11 mouse cellular contexts compared by ENCODE assay signal in genomic region chr16:8864223-8864631, GRCm38 (mm10). TPM values are rescaled to one million over a fixed set of nuclear protein-coding genes. Genes with fewer than 3 reads are reported as not detected.
DNase-seq lines count a peak whose midpoint lies in the region; ATAC-seq and TF ChIP-seq lines count a peak whose summit lies in the region.
"Had no signal": no experiment of that assay in that cellular context is flagged by ENCODE, and none has a peak within 500 bp of the region (broad histone marks: within the 10 kb centered on the region; RNA-seq: fewer than 3 reads in every experiment).

No protein-coding gene starts in this region.

- no peaks in the 10 kb centered on the region for H3K9me3 ChIP-seq in liver, postnatal 0 days (ENCODE audit: low read length)
- H3K9me3 ChIP-seq in liver, embryonic 12.5 days (replicated peaks): no peaks in the 10 kb centered on the region
- H3K9me3 ChIP-seq: forebrain, embryonic 10.5 days; midbrain, embryonic 12.5 days had no signal

- ATAC-seq in liver, postnatal 0 days: 0 out of 2 replicates have a peak, but pooled peaks have one; percentile 33
- no peak for ATAC-seq in liver, embryonic 12.5 days
- no peak for ATAC-seq in granulocyte monocyte progenitor cell, adult 5-6 weeks (replicated peaks; ENCODE audit: poor library complexity, severe bottlenecking)
- ATAC-seq in activated CD4-positive, CD25-positive, alpha-beta regulatory T cell, adult 4 months: no peak

- peak; percentile 34 to 70 for DNase-seq in adrenal gland, adult (ENCODE audit: inconsistent age in 2 of 2, low spot score in 1 of 2)
- DNase-seq in adrenal gland, postnatal 25 days: no peak
- DNase-seq in liver, postnatal 0 days: peak; percentile 33
- DNase-seq in heart, postnatal 4 days: peak; percentile 28
- DNase-seq: layer of hippocampus, postnatal 36 days had no signal

- no peak for TF ChIP-seq CTCF in liver, postnatal 0 days (IDR thresholded peaks at IDR 0.05; ENCODE audit: low read depth)
- TF ChIP-seq CTCF in small intestine, adult 2 months (IDR thresholded peaks at IDR 0.05; ENCODE audit: extremely low read depth, insufficient read length, insufficient replicate concordance, low read depth, low read length): no peak

- peaks cover 6% of the 10 kb centered on the region; the same call in 1 of the 2 replicates for H3K4me1 ChIP-seq in liver, postnatal 0 days (ENCODE audit: insufficient read depth)
- H3K4me1 ChIP-seq in liver, embryonic 12.5 days: peaks cover 27% of the 10 kb centered on the region
- H3K4me1 ChIP-seq in small intestine, adult 2 months (ENCODE audit: control insufficient read depth, insufficient read depth, insufficient read length, low read length): peaks cover 30% of the 10 kb centered on the region; the same call in 1 of the 2 replicates
- H3K4me1 ChIP-seq: forebrain, embryonic 10.5 days had no signal

- no peak overlapping the region for H3K9ac ChIP-seq in liver, postnatal 0 days (replicated peaks)
- H3K9ac ChIP-seq in liver, embryonic 12.5 days: no peak overlapping the region
- H3K9ac ChIP-seq: midbrain, embryonic 12.5 days had no signal

- H3K36me3 ChIP-seq in liver, postnatal 0 days (replicated peaks; ENCODE audit: insufficient read depth, low read length): peaks cover 22% of the 10 kb centered on the region
- peaks cover 40% of the 10 kb centered on the region for H3K36me3 ChIP-seq in liver, embryonic 12.5 days
- peaks cover 15% of the 10 kb centered on the region for H3K36me3 ChIP-seq in small intestine, adult 2 months (ENCODE audit: control insufficient read depth, insufficient read depth, low read length)

- H3K27me3 ChIP-seq in liver, postnatal 0 days (ENCODE audit: insufficient read depth, low read length): no peaks in the 10 kb centered on the region
- no peaks in the 10 kb centered on the region for H3K27me3 ChIP-seq in liver, embryonic 12.5 days (replicated peaks)
- no peaks in the 10 kb centered on the region for H3K27me3 ChIP-seq in small intestine, adult 2 months (ENCODE audit: control insufficient read depth, insufficient read depth, low read length)
- H3K27me3 ChIP-seq: midbrain, embryonic 12.5 days had no signal

- WGBS in liver, postnatal 0 days (ENCODE audit: insufficient replicate concordance): 50% methylated on average over 4 of the region's 4 CpGs
- 35% methylated on average over 4 of the region's 4 CpGs for WGBS in liver, embryonic 12.5 days (ENCODE audit: insufficient replicate concordance)
- 21% methylated on average over 4 of the region's 4 CpGs for WGBS in small intestine, adult 2 months

- H3K4me2 ChIP-seq in liver, postnatal 0 days (ENCODE audit: low read depth, low read length): no peak overlapping the region
- no peak overlapping the region for H3K4me2 ChIP-seq in liver, embryonic 12.5 days
- H3K4me2 ChIP-seq: midbrain, embryonic 12.5 days had no signal

- no peak overlapping the region for H3K27ac ChIP-seq in liver, postnatal 0 days (ENCODE audit: low read depth)
- no peak overlapping the region for H3K27ac ChIP-seq in liver, embryonic 12.5 days
- peak overlapping the region; percentile 33 for H3K27ac ChIP-seq in small intestine, adult 2 months (ENCODE audit: insufficient read depth, low read depth, low read length)
- H3K27ac ChIP-seq: forebrain, embryonic 10.5 days; midbrain, embryonic 12.5 days had no signal

- no peak overlapping the region for H3K4me3 ChIP-seq in liver, postnatal 0 days (ENCODE audit: low read depth, low read length)
- H3K4me3 ChIP-seq in liver, embryonic 12.5 days: no peak overlapping the region
- H3K4me3 ChIP-seq in small intestine, adult 2 months (ENCODE audit: low read depth, low read length): peak overlapping the region; percentile 1; the same call in 1 of the 2 replicates
- H3K4me3 ChIP-seq: forebrain, embryonic 10.5 days; midbrain, embryonic 12.5 days had no signal

- TF ChIP-seq POLR2A in small intestine, adult 2 months (IDR thresholded peaks at IDR 0.05; ENCODE audit: low read depth, low read length): no peak

- no peak for TF ChIP-seq EP300 in liver, postnatal 0 days (IDR thresholded peaks at IDR 0.05; ENCODE audit: low read depth)

RNA-seq across cellular contexts. Expression of gene 1810013L24Rik, which starts 34.3 kb away (rescaled TPM):
- total RNA-seq in adrenal gland, postnatal 25 days (2021): 79.5 and 93.3 TPM in 2 replicates
- 7.1 and 7.5 TPM in 2 replicates for polyA plus RNA-seq in liver, postnatal 0 days (2015; fragmentation: Nextera tagmentation; extraction: Ambion mirVana)
- 23.2 and 23.9 TPM in 2 replicates for polyA plus RNA-seq in liver, embryonic 12.5 days (2016; fragmentation: Nextera tagmentation; extraction: Ambion mirVana)
- total RNA-seq in heart, postnatal 4 days (2021): 100 to 1,000 TPM; 105 to 115 TPM
- 5.7 and 12.7 TPM in 2 replicates for polyA plus RNA-seq in small intestine, adult 2 months (2012; rRNA removed)
- 39.6 and 41.3 TPM in 2 replicates for total RNA-seq in granulocyte monocyte progenitor cell, adult 5-6 weeks (2014; fragmentation: Nextera tagmentation)
- total RNA-seq in granulocyte monocyte progenitor cell, adult 5-6 weeks (2017): 37.1 and 53.9 TPM in 2 replicates
- polyA plus RNA-seq in activated CD4-positive, CD25-positive, alpha-beta regulatory T cell, adult 4 months (2017; shearing (Covaris generic)): 10 to 100 TPM; 17.5 to 21.1 TPM
